Mouse (Mus musculus): ENCODE results near the gene Lhfpl5. TPM values are rescaled to one million over a fixed set of nuclear protein-coding genes. Genes with fewer than 3 reads are reported as not detected.
"Not testable (repeated sequence)": the region's sequence is repeated elsewhere in the genome, so short reads cannot be mapped to it uniquely, and the experiment has no call there.

Lhfpl5 gene
- polyA plus RNA-seq, 1 experiment from 2014 or later = 0.34 TPM

DNA sequence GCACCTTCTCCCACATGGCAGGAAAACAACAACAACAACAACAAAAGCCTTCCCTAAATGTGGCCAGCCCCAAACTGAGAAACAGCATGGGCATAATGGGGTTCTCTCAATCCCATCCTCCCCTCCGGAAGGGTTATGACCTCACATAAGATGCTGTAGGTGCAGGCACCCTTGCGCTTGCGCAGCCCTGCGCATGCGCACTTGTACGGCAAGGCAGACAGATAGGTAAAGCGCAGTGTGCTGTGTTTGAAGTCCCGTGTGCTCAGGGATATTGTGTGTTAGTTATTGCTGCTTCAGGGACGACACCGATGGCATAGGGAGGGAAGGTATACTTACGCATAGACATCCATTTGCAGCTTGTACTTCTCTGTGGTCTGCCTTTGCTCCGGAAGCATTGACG lies 42.1 kb upstream of the Lhfpl5 start:
- Histone ChIP-seq H3K27ac (replicated peaks; ENCODE audit: low read depth, low read length) (no peak overlapping the region), H3K4me1 (ENCODE audit: control insufficient read depth, insufficient read depth, low read length) (no peaks in the 10 kb centered on the region; the same call in 1 of the 2 replicates), H3K4me2 (ENCODE audit: low read depth, low read length) (no peak overlapping the region), H3K27me3 (ENCODE audit: control insufficient read depth, insufficient read depth, low read length) (no peaks in the 10 kb centered on the region), H3K9me3 (replicated peaks; ENCODE audit: control insufficient read depth, low read length) (no peaks in the 10 kb centered on the region), H3K36me3 (replicated peaks; ENCODE audit: control insufficient read depth, insufficient read depth, low read depth, low read length) (no peaks in the 10 kb centered on the region), H3K9ac (replicated peaks; ENCODE audit: low read length) (no peak overlapping the region), H3K4me3 (ENCODE audit: low read depth, low read length) (no peak overlapping the region)
- 87% methylated on average over 13 of the region's 13 CpGs for WGBS
- ATAC-seq (replicated peaks; ENCODE audit: insufficient number of reproducible peaks, low FRiP score, low TSS enrichment, low read depth) = no peak
- no peak for DNase-seq (ENCODE audit: low spot score)

DNA sequence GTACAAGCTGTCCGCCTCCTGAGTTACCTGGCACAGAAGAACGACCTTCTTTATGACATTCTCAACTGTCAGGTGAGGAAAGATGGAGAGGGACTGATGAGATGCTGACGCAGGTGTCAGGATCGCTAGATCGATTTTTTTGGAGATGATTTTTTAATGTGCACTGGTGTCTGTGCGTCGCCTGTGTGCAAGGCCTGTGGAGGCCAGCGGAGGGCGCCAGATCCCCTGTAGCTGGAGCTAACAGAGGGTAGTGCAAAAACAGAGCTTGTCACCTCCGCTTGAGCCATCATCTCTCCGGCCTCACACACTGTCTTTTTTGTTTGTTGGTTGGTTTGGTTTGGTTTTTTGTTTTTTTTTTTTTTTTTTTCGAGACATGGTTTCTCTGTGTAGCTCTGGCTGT lies 37.6 kb upstream of the Lhfpl5 start:
- H3K9ac ChIP-seq (replicated peaks; ENCODE audit: low read length) = no peak overlapping the region

DNA sequence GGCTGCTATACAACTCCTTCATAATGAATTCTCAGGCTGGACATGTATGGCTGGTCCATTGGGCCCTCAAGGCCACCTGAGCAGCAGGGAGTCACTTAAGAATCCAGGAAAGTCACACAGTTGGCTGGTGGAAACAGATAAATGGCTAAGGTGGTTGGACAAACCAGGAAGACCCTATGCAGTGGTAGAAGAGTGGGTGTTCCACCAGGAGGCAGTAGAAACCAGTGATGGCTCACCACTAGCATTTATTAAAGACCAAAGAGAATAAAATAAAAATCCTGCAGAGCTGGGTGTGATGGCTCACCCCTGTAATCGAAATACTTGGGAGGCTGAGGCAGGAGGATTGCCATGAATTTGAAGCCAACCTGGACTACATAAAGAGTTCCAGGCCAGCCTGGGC lies 28.5 kb upstream of the Lhfpl5 start:
- WGBS = 83% methylated on average over 1 of the region's 1 CpGs
- Histone ChIP-seq H3K27me3 (ENCODE audit: control insufficient read depth, insufficient read depth, low read length) (no peaks in the 10 kb centered on the region), H3K27ac (replicated peaks; ENCODE audit: low read depth, low read length) (no peak overlapping the region), H3K9me3 (replicated peaks; ENCODE audit: control insufficient read depth, low read length) (no peaks in the 10 kb centered on the region), H3K4me3 (ENCODE audit: low read depth, low read length) (no peak overlapping the region), H3K4me2 (ENCODE audit: low read depth, low read length) (no peak overlapping the region), H3K9ac (replicated peaks; ENCODE audit: low read length) (no peak overlapping the region), H3K36me3 (replicated peaks; ENCODE audit: control insufficient read depth, insufficient read depth, low read depth, low read length) (no peaks in the 10 kb centered on the region), H3K4me1 (ENCODE audit: control insufficient read depth, insufficient read depth, low read length) (no peaks in the 10 kb centered on the region)
- ATAC-seq (replicated peaks; ENCODE audit: insufficient number of reproducible peaks, low FRiP score, low TSS enrichment, low read depth) = no peak
- no peak for DNase-seq (ENCODE audit: low spot score)

More for the DNA sequence above, 37.6 kb upstream of the Lhfpl5 start:
- no peak overlapping the region for H3K4me3 ChIP-seq (ENCODE audit: low read depth, low read length)
- 48% methylated on average over 12 of the region's 12 CpGs for WGBS
- ATAC-seq (replicated peaks; ENCODE audit: insufficient number of reproducible peaks, low FRiP score, low TSS enrichment, low read depth) (no peak), DNase-seq (ENCODE audit: low spot score) (no peak)
- H3K27me3 ChIP-seq (ENCODE audit: control insufficient read depth, insufficient read depth, low read length) = no peaks in the 10 kb centered on the region
- no peaks in the 10 kb centered on the region for H3K9me3 ChIP-seq (replicated peaks; ENCODE audit: control insufficient read depth, low read length)
- no peaks in the 10 kb centered on the region for H3K4me1 ChIP-seq (ENCODE audit: control insufficient read depth, insufficient read depth, low read length)
- H3K27ac ChIP-seq (replicated peaks; ENCODE audit: low read depth, low read length) = no peak overlapping the region
- H3K4me2 ChIP-seq (ENCODE audit: low read depth, low read length) = no peak overlapping the region
- no peaks in the 10 kb centered on the region for H3K36me3 ChIP-seq (replicated peaks; ENCODE audit: control insufficient read depth, insufficient read depth, low read depth, low read length)

DNA sequence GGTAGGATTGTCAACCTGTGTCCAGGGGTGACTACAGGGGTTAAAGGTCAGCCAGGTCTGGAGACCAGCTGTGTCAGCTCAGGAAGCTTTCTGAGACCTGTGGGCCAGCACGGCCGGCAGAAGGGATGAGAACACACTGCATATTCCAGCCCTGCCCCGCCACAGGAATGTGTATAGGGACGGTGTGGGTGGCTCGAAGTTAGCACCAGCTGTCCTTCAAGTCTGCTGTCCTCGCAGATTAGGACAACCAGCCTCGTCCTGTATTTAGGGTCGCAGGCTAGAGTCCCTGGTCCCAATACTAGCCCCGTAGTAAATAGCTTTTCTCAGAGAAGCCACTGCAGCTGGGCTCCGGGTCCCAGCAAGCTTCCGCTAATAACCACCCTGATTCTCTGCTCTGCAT lies 26.9 kb upstream of the Lhfpl5 start:
- DNase-seq (ENCODE audit: low spot score) = no peak

DNA sequence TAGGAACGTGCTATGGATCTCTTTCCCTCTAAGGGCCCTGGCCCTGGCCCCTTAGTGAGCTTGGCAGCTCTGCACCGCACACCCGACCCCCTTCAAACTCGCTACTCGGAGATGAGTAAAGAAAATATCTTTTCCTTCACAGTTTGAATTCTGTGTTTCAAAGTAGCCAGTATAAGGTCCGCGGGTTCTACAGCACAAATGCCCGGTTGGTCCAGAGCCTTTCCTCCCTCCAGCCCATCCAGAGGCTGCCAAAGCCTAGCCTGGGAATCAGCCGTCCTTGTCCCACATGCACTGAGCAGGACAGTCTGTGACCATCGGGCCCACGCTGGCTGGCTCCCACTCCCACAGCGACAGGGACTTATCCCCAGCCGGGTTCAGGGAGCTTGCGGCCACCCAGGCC lies 26.3 kb upstream of the Lhfpl5 start, which contains the start of gene Clpsl2:
Clpsl2 (plus strand) TSS at position 301 of the 400 bp plus-strand sequence.
- WGBS = 72% methylated on average over 14 of the region's 14 CpGs
- H3K4me3 ChIP-seq (ENCODE audit: low read depth, low read length) = no peak within 1 kb of the TSS
- ATAC-seq (replicated peaks; ENCODE audit: insufficient number of reproducible peaks, low FRiP score, low TSS enrichment, low read depth) = no peak

More for the DNA sequence above, 26.9 kb upstream of the Lhfpl5 start:
- Histone ChIP-seq H3K9me3 (replicated peaks; ENCODE audit: control insufficient read depth, low read length) (no peaks in the 10 kb centered on the region), H3K4me1 (ENCODE audit: control insufficient read depth, insufficient read depth, low read length) (no peaks in the 10 kb centered on the region), H3K36me3 (replicated peaks; ENCODE audit: control insufficient read depth, insufficient read depth, low read depth, low read length) (no peaks in the 10 kb centered on the region), H3K27me3 (ENCODE audit: control insufficient read depth, insufficient read depth, low read length) (no peaks in the 10 kb centered on the region), H3K27ac (replicated peaks; ENCODE audit: low read depth, low read length) (no peak overlapping the region), H3K4me3 (ENCODE audit: low read depth, low read length) (no peak overlapping the region), H3K9ac (replicated peaks; ENCODE audit: low read length) (no peak overlapping the region), H3K4me2 (ENCODE audit: low read depth, low read length) (no peak overlapping the region)
- WGBS = 54% methylated on average over 11 of the region's 11 CpGs
- ATAC-seq (replicated peaks; ENCODE audit: insufficient number of reproducible peaks, low FRiP score, low TSS enrichment, low read depth) = no peak

DNA sequence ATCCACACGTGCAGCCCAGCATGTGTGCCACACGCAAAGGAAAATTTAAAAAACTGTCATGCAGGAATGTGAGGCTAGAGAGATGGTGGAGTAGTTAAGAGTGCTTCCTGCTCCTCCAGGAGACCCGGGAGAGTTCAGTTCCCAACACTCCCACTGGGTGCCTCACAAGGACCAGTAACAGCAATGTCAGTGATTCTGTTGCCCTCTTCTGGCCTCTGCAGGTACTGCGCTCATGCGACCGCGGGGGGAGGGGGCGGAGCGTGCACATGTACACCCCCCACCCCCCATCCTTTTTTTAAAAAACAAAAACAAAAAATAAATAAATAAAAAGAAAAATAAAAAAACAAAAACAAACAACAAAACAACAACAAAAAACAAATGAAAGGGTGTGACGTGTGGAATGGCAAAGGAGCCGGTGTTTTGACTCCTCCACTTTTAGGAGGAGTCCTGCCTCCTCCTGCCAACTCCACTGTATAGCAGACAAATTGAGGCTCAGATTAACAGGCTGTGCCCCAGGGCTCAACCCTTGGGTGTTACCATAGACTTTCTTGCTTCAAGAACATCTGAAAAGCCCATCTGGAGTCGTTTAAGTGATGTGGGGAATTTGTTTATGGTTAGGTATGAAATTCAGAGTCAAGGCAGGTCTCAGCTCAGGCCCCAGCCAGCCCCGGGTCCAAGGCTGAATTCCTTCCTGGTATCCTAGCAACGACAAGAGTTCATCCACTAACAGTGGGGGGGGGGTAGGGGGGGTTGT lies 22.2 kb upstream of the Lhfpl5 start:
- WGBS = 5% methylated on average over 14 of the region's 14 CpGs
- H3K4me3 ChIP-seq (ENCODE audit: low read depth, low read length) = no peak overlapping the region
- peak; percentile 75 for ATAC-seq (replicated peaks; ENCODE audit: insufficient number of reproducible peaks, low FRiP score, low TSS enrichment, low read depth)

More for the DNA sequence above, 26.3 kb upstream of the Lhfpl5 start, which contains the start of gene Clpsl2:
- H3K9me3 ChIP-seq (replicated peaks; ENCODE audit: control insufficient read depth, low read length) = no peaks in the 10 kb centered on the region
- H3K27ac ChIP-seq (replicated peaks; ENCODE audit: low read depth, low read length) = no peak within 1 kb of the TSS
- no peaks in the 10 kb centered on the region for H3K36me3 ChIP-seq (replicated peaks; ENCODE audit: control insufficient read depth, insufficient read depth, low read depth, low read length)
- no peak within 1 kb of the TSS for H3K9ac ChIP-seq (replicated peaks; ENCODE audit: low read length)
- no peaks in the 10 kb centered on the region for H3K27me3 ChIP-seq (ENCODE audit: control insufficient read depth, insufficient read depth, low read length)
- DNase-seq (ENCODE audit: low spot score) = no peak
- no peak within 1 kb of the TSS for H3K4me2 ChIP-seq (ENCODE audit: low read depth, low read length)
- H3K4me1 ChIP-seq (ENCODE audit: control insufficient read depth, insufficient read depth, low read length) = no peaks in the 10 kb centered on the region

DNA sequence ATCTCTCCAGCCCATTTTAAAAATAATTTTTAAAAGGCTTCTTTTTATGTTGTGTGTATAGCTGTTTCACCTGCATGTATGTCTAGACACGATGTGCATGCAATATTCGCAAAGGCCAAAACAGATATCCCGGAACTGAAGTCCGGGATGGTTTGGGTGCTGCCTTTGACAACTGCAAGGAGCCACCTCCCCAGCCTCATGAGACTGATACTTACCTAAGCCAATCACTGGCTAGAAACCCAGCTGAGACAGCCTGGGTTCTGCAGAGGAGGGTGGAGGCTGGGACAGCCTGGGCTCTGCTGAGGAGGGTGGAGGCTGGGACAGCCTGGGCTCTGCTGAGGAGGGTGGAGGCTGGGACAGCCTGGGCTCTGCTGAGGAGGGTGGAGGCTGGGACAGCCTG lies 21.4 kb upstream of the Lhfpl5 start:
- H3K27me3 ChIP-seq (ENCODE audit: control insufficient read depth, insufficient read depth, low read length); DNase-seq (ENCODE audit: low spot score); H3K9me3 ChIP-seq (replicated peaks; ENCODE audit: control insufficient read depth, low read length); H3K4me3 ChIP-seq (ENCODE audit: low read depth, low read length); H3K4me2 ChIP-seq (ENCODE audit: low read depth, low read length); H3K4me1 ChIP-seq (ENCODE audit: control insufficient read depth, insufficient read depth, low read length); H3K36me3 ChIP-seq (replicated peaks; ENCODE audit: control insufficient read depth, insufficient read depth, low read depth, low read length); H3K9ac ChIP-seq (replicated peaks; ENCODE audit: low read length); ATAC-seq (replicated peaks; ENCODE audit: insufficient number of reproducible peaks, low FRiP score, low TSS enrichment, low read depth): not testable (repeated sequence)
- 93% methylated on average over 4 of the region's 4 CpGs for WGBS
- 0 out of 2 replicates have a peak overlapping the region, but pooled peaks have one; percentile 21 for H3K27ac ChIP-seq (replicated peaks; ENCODE audit: low read depth, low read length)

More for the DNA sequence above, 22.2 kb upstream of the Lhfpl5 start:
- Histone ChIP-seq H3K9ac (replicated peaks; ENCODE audit: low read length) (no peak overlapping the region), H3K36me3 (replicated peaks; ENCODE audit: control insufficient read depth, insufficient read depth, low read depth, low read length) (no peaks in the 10 kb centered on the region), H3K4me2 (ENCODE audit: low read depth, low read length) (no peak overlapping the region), H3K9me3 (replicated peaks; ENCODE audit: control insufficient read depth, low read length) (no peaks in the 10 kb centered on the region), H3K4me1 (ENCODE audit: control insufficient read depth, insufficient read depth, low read length) (no peaks in the 10 kb centered on the region; the same call in 1 of the 2 replicates), H3K27me3 (ENCODE audit: control insufficient read depth, insufficient read depth, low read length) (no peaks in the 10 kb centered on the region), H3K27ac (replicated peaks; ENCODE audit: low read depth, low read length) (no peak overlapping the region)
- DNase-seq (ENCODE audit: low spot score) = peak; percentile 95

DNA sequence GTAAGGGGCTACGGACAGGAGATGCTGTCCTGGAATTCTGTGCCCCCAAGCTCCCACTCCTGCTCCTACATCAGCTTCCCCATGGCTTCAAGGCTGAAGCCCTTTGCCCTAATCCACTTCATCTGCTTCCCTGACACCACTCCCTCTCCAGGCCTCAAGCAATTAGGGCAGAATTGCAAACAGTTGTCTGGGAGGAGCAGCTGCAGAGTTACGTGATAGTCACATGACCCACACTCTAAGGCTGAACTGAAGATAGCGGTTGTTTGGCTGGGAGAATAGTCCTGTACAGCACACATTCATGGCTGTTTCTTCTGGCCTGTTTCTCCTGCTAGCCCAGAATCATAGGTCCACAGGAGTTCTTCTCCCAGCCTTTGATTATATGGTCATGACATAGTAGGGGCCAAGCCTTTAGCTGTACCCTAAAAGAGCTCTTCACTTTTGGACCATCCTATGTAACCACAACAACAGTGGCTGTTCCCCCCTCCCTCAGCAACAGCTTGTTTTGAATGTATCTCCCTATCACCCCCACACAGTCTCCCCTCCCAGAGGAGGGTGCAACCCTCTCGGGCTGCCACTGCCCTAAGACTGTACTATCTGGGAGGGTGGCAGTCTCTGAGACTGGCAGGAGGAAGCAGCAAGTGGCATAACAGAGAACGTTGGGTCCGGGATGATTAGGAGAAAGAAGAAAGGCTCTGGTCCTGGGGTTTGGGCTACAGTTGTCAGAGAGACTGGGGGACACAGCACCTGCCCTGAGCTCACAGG lies 18.6 kb upstream of the Lhfpl5 start:
- ATAC-seq (replicated peaks; ENCODE audit: insufficient number of reproducible peaks, low FRiP score, low TSS enrichment, low read depth) (no peak), DNase-seq (ENCODE audit: low spot score) (peak; percentile 81)
- H3K4me2 ChIP-seq (ENCODE audit: low read depth, low read length) = no peak overlapping the region
- no peaks in the 10 kb centered on the region for H3K9me3 ChIP-seq (replicated peaks; ENCODE audit: control insufficient read depth, low read length)
- no peaks in the 10 kb centered on the region; the same call in 1 of the 2 replicates for H3K4me1 ChIP-seq (ENCODE audit: control insufficient read depth, insufficient read depth, low read length)
- no peaks in the 10 kb centered on the region for H3K36me3 ChIP-seq (replicated peaks; ENCODE audit: control insufficient read depth, insufficient read depth, low read depth, low read length)
- H3K4me3 ChIP-seq (ENCODE audit: low read depth, low read length) = no peak overlapping the region
- no peak overlapping the region for H3K27ac ChIP-seq (replicated peaks; ENCODE audit: low read depth, low read length)
- H3K9ac ChIP-seq (replicated peaks; ENCODE audit: low read length) = no peak overlapping the region
- WGBS = 46% methylated on average over 6 of the region's 6 CpGs
- no peaks in the 10 kb centered on the region for H3K27me3 ChIP-seq (ENCODE audit: control insufficient read depth, insufficient read depth, low read length)
